Comparison of ENCODE assay signal across 17 mouse cellular contexts in the genomic region with DNA sequence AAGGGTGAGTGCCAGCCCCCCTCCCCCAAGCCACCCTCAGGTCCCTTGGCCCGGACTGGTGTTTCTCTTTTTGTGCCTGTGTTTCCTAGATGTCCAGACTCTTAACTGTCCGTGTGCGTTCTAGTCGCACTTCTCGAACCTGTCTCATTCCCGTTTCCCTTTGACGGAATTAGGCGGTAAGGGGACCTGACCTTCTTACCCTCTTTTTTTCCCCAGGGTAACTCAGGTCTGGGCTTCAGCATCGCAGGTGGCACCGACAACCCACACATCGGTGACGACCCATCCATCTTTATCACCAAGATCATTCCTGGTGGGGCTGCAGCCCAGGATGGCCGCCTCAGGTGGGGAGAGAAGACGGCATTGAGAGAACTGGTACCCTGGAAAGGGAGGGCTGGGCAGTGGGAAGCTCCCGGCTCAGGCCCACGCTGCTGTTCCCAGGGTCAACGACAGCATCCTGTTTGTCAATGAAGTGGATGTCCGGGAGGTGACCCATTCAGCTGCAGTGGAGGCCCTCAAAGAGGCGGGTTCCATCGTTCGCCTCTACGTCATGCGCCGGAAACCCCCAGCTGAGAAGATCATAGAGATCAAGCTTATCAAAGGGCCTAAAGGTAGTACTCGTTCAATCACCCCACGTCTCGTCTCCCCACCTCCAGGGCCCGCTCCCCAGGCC. TPM values are rescaled to one million over a fixed set of nuclear protein-coding genes. Genes with fewer than 3 reads are reported as not detected.
DNase-seq lines count a peak whose midpoint lies in the region; ATAC-seq and TF ChIP-seq lines count a peak whose summit lies in the region.
"Had no signal": no experiment of that assay in that cellular context is flagged by ENCODE, and none has a peak within 500 bp of the region (broad histone marks: within the 10 kb centered on the region; RNA-seq: fewer than 3 reads in every experiment).

No protein-coding gene starts in this region.

- no peak for ATAC-seq in hindbrain, embryonic 13.5 days (ENCODE audit: low FRiP score)
- ATAC-seq in midbrain, embryonic 13.5 days, result no peak

- no peak for DNase-seq in layer of hippocampus, adult 2 months (ENCODE audit: low spot score in 2 of 2)
- DNase-seq in layer of hippocampus, postnatal 14 days (ENCODE audit: low spot score in 2 of 2), result no peak
- no peak for DNase-seq in spleen, postnatal 14 days (ENCODE audit: low spot score in 2 of 2)
- no peak for DNase-seq in testis, postnatal 14 days (ENCODE audit: low spot score)
- DNase-seq in left cerebral cortex, adult 11 months (ENCODE audit: low spot score), result no peak
- DNase-seq in layer of hippocampus, adult 8-10 months (ENCODE audit: low spot score in 2 of 2), result no peak
- DNase-seq: lung, embryonic 14.5 days; thymus, postnatal 25 days had no signal

- no peak overlapping the region for H3K4me3 ChIP-seq in layer of hippocampus, adult 2 months
- peak overlapping the region; percentile 40 for H3K4me3 ChIP-seq in hindbrain, embryonic 13.5 days
- peak overlapping the region; percentile 43 for H3K4me3 ChIP-seq in midbrain, embryonic 13.5 days (replicated peaks)
- H3K4me3 ChIP-seq: erythroblast, embryonic 14.5 days had no signal

- TF ChIP-seq CTCF in layer of hippocampus, adult 2 months (conservative IDR thresholded peaks at IDR 0.05), result no peak

- WGBS in hindbrain, embryonic 13.5 days, result 90% methylated on average over 28 of the region's 28 CpGs
- WGBS in midbrain, embryonic 13.5 days, result 90% methylated on average over 28 of the region's 28 CpGs

- peaks cover 45% of the 10 kb centered on the region for H3K36me3 ChIP-seq in hindbrain, embryonic 13.5 days
- peaks cover 45% of the 10 kb centered on the region for H3K36me3 ChIP-seq in midbrain, embryonic 13.5 days

- no peaks in the 10 kb centered on the region for H3K27me3 ChIP-seq in hindbrain, embryonic 13.5 days
- H3K27me3 ChIP-seq in midbrain, embryonic 13.5 days, result no peaks in the 10 kb centered on the region

- H3K27ac ChIP-seq in layer of hippocampus, adult 2 months, result peak overlapping the region; percentile 58; the same call in 1 of the 2 replicates
- H3K27ac ChIP-seq in hindbrain, embryonic 13.5 days, result peak overlapping the region; percentile 98
- peak overlapping the region; percentile 96 for H3K27ac ChIP-seq in midbrain, embryonic 13.5 days
- H3K27ac ChIP-seq: macrophage had no signal

- H3K9me3 ChIP-seq in hindbrain, embryonic 13.5 days, result no peaks in the 10 kb centered on the region
- no peaks in the 10 kb centered on the region for H3K9me3 ChIP-seq in midbrain, embryonic 13.5 days

- peak overlapping the region; percentile 68 for H3K9ac ChIP-seq in hindbrain, embryonic 13.5 days
- H3K9ac ChIP-seq in midbrain, embryonic 13.5 days (replicated peaks), result peak overlapping the region; percentile 67
- H3K9ac ChIP-seq: lung, embryonic 14.5 days had no signal

- H3K4me2 ChIP-seq in hindbrain, embryonic 13.5 days, result peak overlapping the region; percentile 56
- H3K4me2 ChIP-seq in midbrain, embryonic 13.5 days (replicated peaks), result peak overlapping the region; percentile 74

- H3K4me1 ChIP-seq in hindbrain, embryonic 13.5 days (replicated peaks), result peaks cover 54% of the 10 kb centered on the region
- peaks cover 52% of the 10 kb centered on the region for H3K4me1 ChIP-seq in midbrain, embryonic 13.5 days (replicated peaks)

RNA-seq across cellular contexts. Expression of a gene that starts 14.0 kb away (rescaled TPM):
- 100 to 1,000 TPM; 880 to 888 TPM for total RNA-seq in layer of hippocampus, adult 2 months (2021)
- total RNA-seq in layer of hippocampus, postnatal 14 days (2021), result 100 to 1,000 TPM; 845 to 900 TPM
- polyA plus RNA-seq in hindbrain, embryonic 13.5 days (2015; fragmentation: Nextera tagmentation; extraction: Ambion mirVana), result 28.1 TPM in 2 replicates
- 34.9 and 37.2 TPM in 2 replicates for polyA plus RNA-seq in midbrain, embryonic 13.5 days (2015; fragmentation: Nextera tagmentation; extraction: Ambion mirVana)
- total RNA-seq in layer of hippocampus, adult 8-10 months (2022), result 100 to 1,000 TPM; 730 to 858 (median 789) TPM

RNA-seq across cellular contexts. Expression of a gene that starts 15.6 kb away (rescaled TPM):
- 10 to 100 TPM; 54.9 to 63.7 TPM for total RNA-seq in layer of hippocampus, adult 2 months (2021)
- total RNA-seq in layer of hippocampus, postnatal 14 days (2021), result 10 to 100 TPM; 62.3 to 69.2 TPM
- polyA plus RNA-seq in hindbrain, embryonic 13.5 days (2015; fragmentation: Nextera tagmentation; extraction: Ambion mirVana), result 56.9 and 59.4 TPM in 2 replicates
- 48.4 and 51.7 TPM in 2 replicates for polyA plus RNA-seq in midbrain, embryonic 13.5 days (2015; fragmentation: Nextera tagmentation; extraction: Ambion mirVana)
- total RNA-seq in layer of hippocampus, adult 8-10 months (2022), result 10 to 100 TPM; 60.3 to 69.1 (median 64.8) TPM

RNA-seq across cellular contexts. Expression of a gene that starts 23.1 kb away (rescaled TPM):
- 1 to 10 TPM in 1 of 2 experiments, under 1 TPM in 1; 0.52 to 1.7 TPM for total RNA-seq in layer of hippocampus, adult 2 months (2021)
- 1 to 10 TPM in 1 of 2 experiments, under 1 TPM in 1; 0.88 to 1.0 TPM for total RNA-seq in layer of hippocampus, postnatal 14 days (2021)
- polyA plus RNA-seq in hindbrain, embryonic 13.5 days (2015; fragmentation: Nextera tagmentation; extraction: Ambion mirVana), result 1.5 and 1.7 TPM in 2 replicates
- polyA plus RNA-seq in midbrain, embryonic 13.5 days (2015; fragmentation: Nextera tagmentation; extraction: Ambion mirVana), result 0.97 and 1.1 TPM in 2 replicates
- total RNA-seq in layer of hippocampus, adult 8-10 months (2022), result 1 to 10 TPM in 1 of 4 experiments, under 1 TPM in 3; 0.79 to 3.0 (median 0.90) TPM
- total RNA-seq: gastrocnemius, adult 18-20 months; granulocyte monocyte progenitor cell, adult 5-6 weeks had no signal
- polyA plus RNA-seq: erythroblast, embryonic 14.5 days; heart, embryonic 16.5 days; lung, embryonic 14.5 days; macrophage; small intestine, adult 2 months; stomach, embryonic 14.5 days had no signal

RNA-seq across cellular contexts. Expression of a gene that starts 30.4 kb away (rescaled TPM):
- 10 to 100 TPM; 40.6 to 45.3 TPM for total RNA-seq in layer of hippocampus, adult 2 months (2021)
- 10 to 100 TPM; 29.3 to 29.7 TPM for total RNA-seq in layer of hippocampus, postnatal 14 days (2021)
- 26.8 and 28.6 TPM in 2 replicates for polyA plus RNA-seq in hindbrain, embryonic 13.5 days (2015; fragmentation: Nextera tagmentation; extraction: Ambion mirVana)
- 27.6 and 35.4 TPM in 2 replicates for polyA plus RNA-seq in midbrain, embryonic 13.5 days (2015; fragmentation: Nextera tagmentation; extraction: Ambion mirVana)
- 10 to 100 TPM; 35.4 to 54.0 (median 41.6) TPM for total RNA-seq in layer of hippocampus, adult 8-10 months (2022)

RNA-seq across cellular contexts. Expression of a gene that starts 35.2 kb away (rescaled TPM):
- 10 to 100 TPM; 40.5 to 42.6 TPM for total RNA-seq in layer of hippocampus, adult 2 months (2021)
- total RNA-seq in layer of hippocampus, postnatal 14 days (2021), result 10 to 100 TPM; 38.0 to 40.0 TPM
- 72.9 and 74.8 TPM in 2 replicates for polyA plus RNA-seq in hindbrain, embryonic 13.5 days (2015; fragmentation: Nextera tagmentation; extraction: Ambion mirVana)
- 74.2 and 82.2 TPM in 2 replicates for polyA plus RNA-seq in midbrain, embryonic 13.5 days (2015; fragmentation: Nextera tagmentation; extraction: Ambion mirVana)
- total RNA-seq in layer of hippocampus, adult 8-10 months (2022), result 10 to 100 TPM; 45.2 to 59.7 (median 49.7) TPM
